Comparison of ENCODE assay signal across 28 mouse cellular contexts in genomic region chr6:119010875-119011274, GRCm38 (mm10).
DNase-seq lines count a peak whose midpoint lies in the region; ATAC-seq and TF ChIP-seq lines count a peak whose summit lies in the region.
"Had no signal": no experiment of that assay in that cellular context is flagged by ENCODE, and none has a peak within 500 bp of the region (broad histone marks: within the 10 kb centered on the region; RNA-seq: fewer than 3 reads in every experiment).

No protein-coding gene starts in this region.

- no peak overlapping the region for H3K4me3 ChIP-seq in embryonic facial prominence, embryonic 14.5 days (ENCODE audit: low read depth, low read length)
- H3K4me3 ChIP-seq in limb, embryonic 14.5 days (replicated peaks; ENCODE audit: low read length) = no peak overlapping the region
- peak overlapping the region; percentile 66 for H3K4me3 ChIP-seq in liver, embryonic 15.5 days (replicated peaks)
- H3K4me3 ChIP-seq in hindbrain, embryonic 10.5 days = no peak overlapping the region
- H3K4me3 ChIP-seq in kidney, embryonic 15.5 days (replicated peaks) = no peak overlapping the region
- H3K4me3 ChIP-seq: embryonic facial prominence, embryonic 12.5 days; gastrocnemius, adult 2 months; hindbrain, embryonic 12.5 days; intestine, embryonic 15.5 days; left cerebral cortex, adult 2 months; neural tube, embryonic 15.5 days had no signal

- H3K4me2 ChIP-seq in embryonic facial prominence, embryonic 14.5 days (ENCODE audit: low read depth, low read length) = no peak overlapping the region
- no peak overlapping the region for H3K4me2 ChIP-seq in limb, embryonic 14.5 days (replicated peaks; ENCODE audit: low read depth, low read length, severe bottlenecking)
- H3K4me2 ChIP-seq in liver, embryonic 15.5 days = peak overlapping the region; percentile 65
- H3K4me2 ChIP-seq in kidney, embryonic 15.5 days = no peak overlapping the region
- H3K4me2 ChIP-seq: embryonic facial prominence, embryonic 12.5 days; hindbrain, embryonic 12.5 days; intestine, embryonic 15.5 days; neural tube, embryonic 15.5 days had no signal

- intact Hi-C loops in gastrocnemius, postnatal 14 days (cut with DNase I; ENCODE audit: low total_unique reads) = no loop called here

- no peaks in the 10 kb centered on the region for H3K9me3 ChIP-seq in embryonic facial prominence, embryonic 14.5 days (ENCODE audit: control insufficient read depth, low read length)
- no peaks in the 10 kb centered on the region for H3K9me3 ChIP-seq in limb, embryonic 14.5 days (ENCODE audit: control insufficient read depth, low read length)
- H3K9me3 ChIP-seq in liver, embryonic 15.5 days (replicated peaks) = no peaks in the 10 kb centered on the region
- H3K9me3 ChIP-seq in hindbrain, embryonic 10.5 days = no peaks in the 10 kb centered on the region
- H3K9me3 ChIP-seq in kidney, embryonic 15.5 days (replicated peaks) = no peaks in the 10 kb centered on the region
- H3K9me3 ChIP-seq: embryonic facial prominence, embryonic 12.5 days; hindbrain, embryonic 12.5 days; intestine, embryonic 15.5 days; neural tube, embryonic 15.5 days had no signal

- no peaks in the 10 kb centered on the region for H3K27me3 ChIP-seq in embryonic facial prominence, embryonic 14.5 days (replicated peaks; ENCODE audit: control insufficient read depth, insufficient read depth, low read length)
- no peaks in the 10 kb centered on the region for H3K27me3 ChIP-seq in limb, embryonic 14.5 days (ENCODE audit: control insufficient read depth, insufficient read depth, low read length)
- H3K27me3 ChIP-seq in liver, embryonic 15.5 days = no peaks in the 10 kb centered on the region
- H3K27me3 ChIP-seq in hindbrain, embryonic 10.5 days (ENCODE audit: insufficient read depth, poor library complexity, severe bottlenecking) = no peaks in the 10 kb centered on the region
- H3K27me3 ChIP-seq in kidney, embryonic 15.5 days = no peaks in the 10 kb centered on the region
- H3K27me3 ChIP-seq: embryonic facial prominence, embryonic 12.5 days; hindbrain, embryonic 12.5 days; intestine, embryonic 15.5 days; neural tube, embryonic 15.5 days; Patski had no signal

- H3K9ac ChIP-seq in embryonic facial prominence, embryonic 14.5 days (ENCODE audit: low read depth, low read length) = no peak overlapping the region
- no peak overlapping the region for H3K9ac ChIP-seq in limb, embryonic 14.5 days (ENCODE audit: low read depth, low read length, severe bottlenecking)
- 0 out of 2 replicates have a peak overlapping the region, but pooled peaks have one; percentile 0 for H3K9ac ChIP-seq in liver, embryonic 15.5 days
- no peak overlapping the region for H3K9ac ChIP-seq in kidney, embryonic 15.5 days
- H3K9ac ChIP-seq: embryonic facial prominence, embryonic 12.5 days; hindbrain, embryonic 12.5 days; intestine, embryonic 15.5 days; neural tube, embryonic 15.5 days had no signal

- peak overlapping the region; percentile 39; the same call in 1 of the 2 replicates for H3K27ac ChIP-seq in embryonic facial prominence, embryonic 14.5 days (replicated peaks; ENCODE audit: low read depth, low read length)
- 0 out of 2 replicates have a peak overlapping the region, but pooled peaks have one; percentile 9 for H3K27ac ChIP-seq in limb, embryonic 14.5 days (replicated peaks; ENCODE audit: low read depth, low read length)
- peak overlapping the region; percentile 1; the same call in 1 of the 2 replicates for H3K27ac ChIP-seq in liver, embryonic 15.5 days (replicated peaks)
- H3K27ac ChIP-seq in hindbrain, embryonic 10.5 days = no peak overlapping the region
- H3K27ac ChIP-seq in kidney, embryonic 15.5 days = no peak overlapping the region
- H3K27ac ChIP-seq: embryonic facial prominence, embryonic 12.5 days; gastrocnemius, adult 2 months; hindbrain, embryonic 12.5 days; hindbrain, postnatal 0 days; intestine, embryonic 15.5 days; left cerebral cortex, adult 2 months; neural tube, embryonic 15.5 days had no signal

- peak; percentile 0 for DNase-seq in heart, adult 11 months
- DNase-seq in heart, adult 9 months (ENCODE audit: low spot score in 2 of 2) = no peak
- peak; percentile 64 for DNase-seq in embryonic facial prominence, embryonic 14.5 days (ENCODE audit: low spot score)
- DNase-seq in limb, embryonic 14.5 days (ENCODE audit: low spot score) = peak; percentile 86
- no peak for DNase-seq in gastrocnemius, postnatal 14 days
- DNase-seq in hindbrain, embryonic 10.5 days (ENCODE audit: low spot score) = no peak
- DNase-seq: adrenal gland, postnatal 10 days; cerebellum, adult 8-10 months; cerebellum, postnatal 25 days; gastrocnemius, adult 2 months; heart, postnatal 14 days; kidney, adult 8-10 months; kidney, postnatal 14 days; lung, adult 2 months; lung, postnatal 10 days; midbrain, embryonic 14.5 days; right cerebral cortex, postnatal 25 days; thymus, postnatal 14 days had no signal

- H3K36me3 ChIP-seq in embryonic facial prominence, embryonic 14.5 days (ENCODE audit: control insufficient read depth, insufficient read depth, low read length) = no peaks in the 10 kb centered on the region
- no peaks in the 10 kb centered on the region for H3K36me3 ChIP-seq in limb, embryonic 14.5 days (ENCODE audit: control insufficient read depth, insufficient read depth, low read length)
- H3K36me3 ChIP-seq in liver, embryonic 15.5 days (replicated peaks) = peaks cover 19% of the 10 kb centered on the region; the same call in 1 of the 2 replicates
- H3K36me3 ChIP-seq in hindbrain, embryonic 10.5 days = no peaks in the 10 kb centered on the region
- H3K36me3 ChIP-seq in kidney, embryonic 15.5 days = no peaks in the 10 kb centered on the region
- H3K36me3 ChIP-seq: embryonic facial prominence, embryonic 12.5 days; hindbrain, embryonic 12.5 days; intestine, embryonic 15.5 days; neural tube, embryonic 15.5 days had no signal

- 26% methylated on average over 3 of the region's 3 CpGs for WGBS in embryonic facial prominence, embryonic 14.5 days
- WGBS in limb, embryonic 14.5 days = 10% methylated on average over 3 of the region's 3 CpGs
- WGBS in liver, embryonic 15.5 days (ENCODE audit: insufficient replicate concordance) = 88% methylated on average over 3 of the region's 3 CpGs
- WGBS in hindbrain, embryonic 10.5 days = 80% methylated on average over 3 of the region's 3 CpGs
- WGBS in kidney, embryonic 15.5 days = 46% methylated on average over 3 of the region's 3 CpGs

- 0 out of 2 replicates have a peak, but pooled peaks have one; percentile 47 for ATAC-seq in embryonic facial prominence, embryonic 14.5 days (ENCODE audit: low read depth)
- ATAC-seq in limb, embryonic 14.5 days (ENCODE audit: low FRiP score, low read depth) = peak; percentile 91
- ATAC-seq in liver, embryonic 15.5 days (ENCODE audit: insufficient read depth) = no peak
- no peak for ATAC-seq in kidney, embryonic 15.5 days (replicated peaks; ENCODE audit: low FRiP score)
- ATAC-seq: forebrain, embryonic 14.5 days; hindbrain, postnatal 0 days; intestine, embryonic 15.5 days; Patski had no signal

- no peak for TF ChIP-seq POLR2A in limb, embryonic 14.5 days (IDR thresholded peaks at IDR 0.05; ENCODE audit: borderline replicate concordance, extremely low read depth, insufficient read depth, insufficient read length)

- H3K4me1 ChIP-seq in embryonic facial prominence, embryonic 14.5 days (ENCODE audit: control insufficient read depth, insufficient read depth, low read length) = peaks cover 15% of the 10 kb centered on the region
- H3K4me1 ChIP-seq in limb, embryonic 14.5 days (ENCODE audit: control insufficient read depth, insufficient read depth, low read length) = peaks cover 25% of the 10 kb centered on the region
- H3K4me1 ChIP-seq in liver, embryonic 15.5 days (replicated peaks) = peaks cover 54% of the 10 kb centered on the region
- peaks cover 13% of the 10 kb centered on the region for H3K4me1 ChIP-seq in hindbrain, embryonic 10.5 days (replicated peaks)
- H3K4me1 ChIP-seq in kidney, embryonic 15.5 days = 0 out of 2 replicates have a peak, but pooled peaks cover 4% of the 10 kb centered on the region
- H3K4me1 ChIP-seq: intestine, embryonic 15.5 days had no signal

Comparison
In these comparisons a context has a peak if more than half of its experiments do, and no peak if none do; other contexts are left out.
1. DNase-seq: peak in heart, adult 11 months (single experiment), embryonic facial prominence, embryonic 14.5 days (single experiment) and limb, embryonic 14.5 days (single experiment); none in heart, adult 9 months (0 of 2), gastrocnemius, postnatal 14 days (single experiment) and hindbrain, embryonic 10.5 days (single experiment).
2. ATAC-seq: peak in embryonic facial prominence, embryonic 14.5 days (single experiment) and limb, embryonic 14.5 days (single experiment); none in liver, embryonic 15.5 days (single experiment) and kidney, embryonic 15.5 days (single experiment).
3. H3K27ac ChIP-seq: peak in embryonic facial prominence, embryonic 14.5 days (single experiment), limb, embryonic 14.5 days (single experiment) and liver, embryonic 15.5 days (single experiment); none in hindbrain, embryonic 10.5 days (single experiment) and kidney, embryonic 15.5 days (single experiment).